Mouse (Mus musculus): ENCODE measurements around the gene Lkaaear1.

The Lkaaear1 gene

DNA sequence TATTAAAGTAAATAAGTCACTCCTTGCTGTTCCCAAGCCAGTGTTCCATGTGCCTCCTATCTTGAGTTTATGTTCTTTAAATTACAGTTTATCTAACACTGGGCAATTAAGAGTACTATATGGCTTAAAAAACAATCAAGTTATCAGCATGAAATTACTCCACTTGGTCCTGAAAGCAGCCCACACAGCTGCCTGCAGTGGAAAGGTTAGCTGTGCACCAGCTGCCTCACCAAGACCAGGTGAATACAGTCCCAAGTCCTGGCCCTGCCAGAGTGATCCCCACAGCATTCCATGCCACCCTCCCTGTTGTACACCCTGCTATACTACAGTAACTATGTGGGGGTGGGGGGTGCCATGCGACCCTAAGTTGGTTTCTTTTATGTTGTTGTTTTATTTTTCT lies 44.7 kb downstream of the Lkaaear1 start:
- no peak for DNase-seq (ENCODE audit: low read depth, low spot score)

GRCm38 (mm10) chr2:181653065-181653464 lies 45.2 kb downstream of the Lkaaear1 start:
- DNase-seq (ENCODE audit: low read depth, low spot score), result no peak

GRCm38 (mm10) chr2:181648926-181649325 lies 49.3 kb downstream of the Lkaaear1 start:
- no peak for DNase-seq (ENCODE audit: low read depth, low spot score)
